Comparison of ENCODE assay signal across 9 mouse cellular contexts in genomic region chr4:48754466-48755171, GRCm38 (mm10).
DNase-seq lines count a peak whose midpoint lies in the region; ATAC-seq and TF ChIP-seq lines count a peak whose summit lies in the region.
"Had no signal": no experiment of that assay in that cellular context is flagged by ENCODE, and none has a peak within 500 bp of the region (broad histone marks: within the 10 kb centered on the region; RNA-seq: fewer than 3 reads in every experiment).

No protein-coding gene starts in this region.

- H3K36me3 ChIP-seq in lung, embryonic 14.5 days (ENCODE audit: insufficient read depth) = no peaks in the 10 kb centered on the region
- no peaks in the 10 kb centered on the region for H3K36me3 ChIP-seq in embryonic facial prominence, embryonic 12.5 days

- no peaks in the 10 kb centered on the region for H3K9me3 ChIP-seq in lung, embryonic 14.5 days (ENCODE audit: low read depth, low read length)
- no peaks in the 10 kb centered on the region for H3K9me3 ChIP-seq in embryonic facial prominence, embryonic 12.5 days

- 0 out of 2 replicates have a peak overlapping the region, but pooled peaks have one; percentile 3 for H3K4me2 ChIP-seq in lung, embryonic 14.5 days
- H3K4me2 ChIP-seq in embryonic facial prominence, embryonic 12.5 days (replicated peaks) = no peak overlapping the region

- peak; percentile 80; the same call in 1 of the 2 replicates for ATAC-seq in lung, embryonic 14.5 days (ENCODE audit: insufficient read depth)
- peak; percentile 75; the same call in 1 of the 2 replicates for ATAC-seq in embryonic facial prominence, embryonic 12.5 days (ENCODE audit: insufficient number of reproducible peaks, insufficient read depth, low FRiP score, low TSS enrichment)

- H3K9ac ChIP-seq in lung, embryonic 14.5 days = no peak overlapping the region
- H3K9ac ChIP-seq in embryonic facial prominence, embryonic 12.5 days = no peak overlapping the region
- H3K9ac ChIP-seq: liver, embryonic 14.5 days had no signal

- no peak for TF ChIP-seq CTCF in lung, embryonic 14.5 days (IDR thresholded peaks at IDR 0.05; ENCODE audit: low read depth)

- peak; percentile 73 for DNase-seq in lung, embryonic 14.5 days
- DNase-seq in lung, adult 18-20 months = no peak
- peak; percentile 72 for DNase-seq in heart, adult 8-10 months (ENCODE audit: low spot score)
- DNase-seq in left cerebral cortex, adult 11 months (ENCODE audit: low spot score) = peak; percentile 74
- DNase-seq in right cerebral cortex, postnatal 10 days (ENCODE audit: low spot score in 2 of 2) = peak; percentile 84 to 88
- DNase-seq in spleen, postnatal 14 days (ENCODE audit: low spot score in 2 of 2) = no peak
- no peak for DNase-seq in urinary bladder, postnatal 4 days (ENCODE audit: low spot score in 2 of 2)

- no peaks in the 10 kb centered on the region for H3K27me3 ChIP-seq in lung, embryonic 14.5 days (ENCODE audit: insufficient read depth, low read length)
- no peaks in the 10 kb centered on the region for H3K27me3 ChIP-seq in embryonic facial prominence, embryonic 12.5 days

- H3K4me1 ChIP-seq in lung, embryonic 14.5 days (ENCODE audit: insufficient read depth) = no peaks in the 10 kb centered on the region
- no peaks in the 10 kb centered on the region for H3K4me1 ChIP-seq in embryonic facial prominence, embryonic 12.5 days

- no peak overlapping the region for H3K4me3 ChIP-seq in lung, embryonic 14.5 days (ENCODE audit: low read depth, low read length)
- no peak overlapping the region for H3K4me3 ChIP-seq in embryonic facial prominence, embryonic 12.5 days

- H3K27ac ChIP-seq in lung, embryonic 14.5 days (ENCODE audit: low read depth) = no peak overlapping the region; the same call in 1 of the 2 replicates
- no peak overlapping the region for H3K27ac ChIP-seq in embryonic facial prominence, embryonic 12.5 days
- H3K27ac ChIP-seq: liver, embryonic 14.5 days had no signal

- WGBS in lung, embryonic 14.5 days = 30% methylated on average over 13 of the region's 13 CpGs
- 70% methylated on average over 13 of the region's 13 CpGs for WGBS in embryonic facial prominence, embryonic 12.5 days

Comparison
In these comparisons a context has a peak if more than half of its experiments do, and no peak if none do; other contexts are left out.
1. DNase-seq: peak in lung, embryonic 14.5 days (single experiment), heart, adult 8-10 months (single experiment), left cerebral cortex, adult 11 months (single experiment) and right cerebral cortex, postnatal 10 days (2 of 2); none in lung, adult 18-20 months (0 of 2), spleen, postnatal 14 days (0 of 2) and urinary bladder, postnatal 4 days (0 of 2).